In genomic region chr12:105038211-105038610, GRCm38 (mm10) we compare ENCODE assay signal across 13 mouse cellular contexts. TPM values are rescaled to one million over a fixed set of nuclear protein-coding genes. Genes with fewer than 3 reads are reported as not detected.
DNase-seq lines count a peak whose midpoint lies in the region; ATAC-seq and TF ChIP-seq lines count a peak whose summit lies in the region.
"Had no signal": no experiment of that assay in that cellular context is flagged by ENCODE, and none has a peak within 500 bp of the region (broad histone marks: within the 10 kb centered on the region; RNA-seq: fewer than 3 reads in every experiment).

No protein-coding gene starts in this region.

- H3K4me1 ChIP-seq in heart, embryonic 12.5 days (replicated peaks): peaks cover 51% of the 10 kb centered on the region
- H3K4me1 ChIP-seq in G1E (ENCODE audit: insufficient read depth, low read depth, low read length): peaks cover 94% of the 10 kb centered on the region

- ATAC-seq in heart, embryonic 12.5 days (ENCODE audit: insufficient number of reproducible peaks, low FRiP score): no peak
- ATAC-seq in G1E (ENCODE audit: extremely low read depth, insufficient number of reproducible peaks, low FRiP score, poor library complexity, severe bottlenecking): no peak

- TF ChIP-seq CTCF in G1E (IDR thresholded peaks at IDR 0.05; ENCODE audit: low read depth, low read length): no peak

- WGBS in heart, embryonic 12.5 days: 77% methylated on average over 11 of the region's 11 CpGs

- H3K9ac ChIP-seq in heart, embryonic 12.5 days: 0 out of 2 replicates have a peak overlapping the region, but pooled peaks have one; percentile 44
- H3K9ac ChIP-seq: lung, embryonic 15.5 days had no signal

- H3K27me3 ChIP-seq in heart, embryonic 12.5 days (replicated peaks): no peaks in the 10 kb centered on the region
- no peaks in the 10 kb centered on the region for H3K27me3 ChIP-seq in G1E (ENCODE audit: insufficient read depth, low read length)
- H3K27me3 ChIP-seq: lung, embryonic 15.5 days had no signal

- H3K4me3 ChIP-seq in heart, embryonic 12.5 days: no peak overlapping the region
- H3K4me3 ChIP-seq in G1E (ENCODE audit: low read depth, low read length): peak overlapping the region; percentile 69; the same call in 1 of the 2 replicates
- H3K4me3 ChIP-seq: lung, embryonic 15.5 days had no signal

- peak; percentile 56 for DNase-seq in adrenal gland, postnatal 10 days
- no peak for DNase-seq in adrenal gland, adult 8-10 months
- DNase-seq in heart, adult 9 months (ENCODE audit: low spot score in 2 of 2): no peak
- DNase-seq in G1E (ENCODE audit: low spot score) (no peak), liver (peak; percentile 44)
- no peak for DNase-seq in right cerebral cortex, adult 18-20 months
- DNase-seq in kidney, adult 18-20 months: no peak
- DNase-seq: cerebellum, adult 2 months; kidney, adult 8-10 months; spleen, adult 18-20 months; thymus, adult 18-20 months had no signal

- H3K4me2 ChIP-seq in heart, embryonic 12.5 days: peak overlapping the region; percentile 87
- H3K4me2 ChIP-seq: lung, embryonic 15.5 days had no signal

- H3K27ac ChIP-seq in heart, embryonic 12.5 days (ENCODE audit: poor library complexity, severe bottlenecking): peak overlapping the region; percentile 76
- H3K27ac ChIP-seq: lung, embryonic 15.5 days had no signal

- peaks cover 36% of the 10 kb centered on the region for H3K36me3 ChIP-seq in heart, embryonic 12.5 days
- peaks cover 93% of the 10 kb centered on the region for H3K36me3 ChIP-seq in G1E (replicated peaks)

- H3K9me3 ChIP-seq in heart, embryonic 12.5 days (replicated peaks): no peaks in the 10 kb centered on the region
- no peaks in the 10 kb centered on the region for H3K9me3 ChIP-seq in G1E (replicated peaks)
- H3K9me3 ChIP-seq: lung, embryonic 15.5 days had no signal

RNA-seq across cellular contexts. Expression of gene Glrx5, which starts 5.7 kb away (rescaled TPM):
- 100 to 1,000 TPM; 158 to 160 TPM for total RNA-seq in adrenal gland, postnatal 10 days (2021)
- 100 to 1,000 TPM; 132 to 279 (median 202) TPM for total RNA-seq in adrenal gland, adult 8-10 months (2022)
- 203 and 206 TPM in 2 replicates for polyA plus RNA-seq in heart, embryonic 12.5 days (2016; fragmentation: Nextera tagmentation; extraction: Ambion mirVana)
- total RNA-seq in G1E (2014; fragmentation: Nextera tagmentation): 227 and 282 TPM in 2 replicates
- 97.4 and 97.9 TPM in 2 replicates for total RNA-seq in G1E (2017)
- polyA plus RNA-seq in G1E (2012): 320 and 368 TPM in 2 replicates

RNA-seq across cellular contexts. Expression of gene Syne3, which starts 28.6 kb away (rescaled TPM):
- 1 to 10 TPM; 9.1 to 9.5 TPM for total RNA-seq in adrenal gland, postnatal 10 days (2021)
- total RNA-seq in adrenal gland, adult 8-10 months (2022): 10 to 100 TPM; 12.0 to 20.8 (median 16.8) TPM
- 0.19 and 0.32 TPM in 2 replicates for polyA plus RNA-seq in heart, embryonic 12.5 days (2016; fragmentation: Nextera tagmentation; extraction: Ambion mirVana)
- total RNA-seq in G1E (2014; fragmentation: Nextera tagmentation) (24.8 and 27.9 TPM in 2 replicates), G1E (2017) (21.3 and 21.7 TPM in 2 replicates)
- polyA plus RNA-seq in G1E (2012): 29.7 and 31.1 TPM in 2 replicates

Comparison
In these comparisons a context has a peak if more than half of its experiments do, and no peak if none do; other contexts are left out.
1. DNase-seq: peak in adrenal gland, postnatal 10 days (single experiment) and liver (single experiment); none in adrenal gland, adult 8-10 months (single experiment), heart, adult 9 months (0 of 2), G1E (single experiment), right cerebral cortex, adult 18-20 months (single experiment) and kidney, adult 18-20 months (single experiment).